Mouse (Mus musculus): ENCODE data around the gene Lrsam1. TPM values are rescaled to one million over a fixed set of nuclear protein-coding genes. Genes with fewer than 3 reads are reported as not detected.

The Lrsam1 gene
- polyA plus RNA-seq, 1 experiment: 6.3 TPM

DNA sequence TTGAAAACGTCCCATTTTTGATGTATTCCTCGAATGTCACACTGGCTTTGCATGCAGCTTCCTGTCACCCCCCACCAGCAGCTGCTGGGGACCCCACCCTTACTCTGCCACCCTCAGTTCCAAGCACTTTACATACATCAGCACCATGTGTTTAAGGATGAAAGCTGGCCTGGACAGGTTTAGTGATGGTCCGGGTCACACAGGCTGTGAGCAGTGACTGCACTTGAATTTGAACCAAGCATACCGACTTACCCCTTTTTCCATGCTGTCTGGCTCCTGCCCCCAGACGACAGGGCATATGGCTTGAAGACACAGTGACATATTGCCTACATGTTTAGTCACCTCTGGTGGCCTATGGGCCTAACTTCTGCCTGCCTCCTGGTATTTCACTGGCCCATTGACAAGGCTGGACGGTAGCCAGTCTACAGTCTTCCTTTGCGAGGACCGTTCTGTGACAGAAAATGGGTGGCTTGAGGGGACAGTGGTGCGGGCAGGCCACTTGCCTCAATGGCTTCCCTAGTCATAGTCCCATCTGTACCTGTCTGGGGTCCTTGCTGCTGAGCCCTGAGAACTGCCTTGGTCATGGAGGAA is 6.7 kb upstream of the Lrsam1 start:
- DNase-seq (ENCODE audit: low read depth, low spot score): no peak
- WGBS: 79% methylated on average over 9 of the region's 9 CpGs

- WGBS: under 1% methylated on average over 55 of the region's 55 CpGs
- no peak for DNase-seq (ENCODE audit: low read depth, low spot score)
These were observed 5.5 kb upstream of the Lrsam1 start for GRCm38 (mm10) chr2:32966689-32967631.

DNA sequence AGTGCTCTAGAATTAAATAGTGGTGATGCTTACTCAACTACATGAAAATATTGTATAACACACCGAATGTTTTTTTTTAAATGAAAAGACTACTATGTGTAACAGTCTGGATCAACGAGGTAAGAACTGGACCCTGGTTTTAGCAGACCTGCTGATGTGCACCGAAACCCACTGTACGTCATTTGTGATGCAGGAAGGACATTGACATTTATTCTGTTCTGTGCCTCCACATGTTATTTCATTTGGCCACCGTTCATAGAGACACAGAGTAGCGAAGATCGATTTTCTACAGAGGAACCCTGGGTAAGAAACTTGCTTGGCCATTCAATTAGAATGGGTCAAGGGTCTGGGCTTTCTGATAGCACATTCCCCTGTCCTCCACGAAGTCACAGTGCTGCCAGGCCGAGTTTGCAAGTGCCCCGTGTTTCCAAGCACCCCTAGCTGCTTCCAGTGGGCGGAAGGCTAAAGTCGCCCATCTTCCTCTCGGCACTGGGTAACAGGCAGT is 4.8 kb upstream of the Lrsam1 start:
- DNase-seq (ENCODE audit: low read depth, low spot score): no peak
- whole genome bisulfite sequencing: 5% methylated on average over 13 of the region's 13 CpGs

- 13% methylated on average over 7 of the region's 7 CpGs for WGBS
- no peak for DNase-seq (ENCODE audit: low read depth, low spot score)
These were observed 4.2 kb upstream of the Lrsam1 start for GRCm38 (mm10) chr2:32965511-32966183.

DNA sequence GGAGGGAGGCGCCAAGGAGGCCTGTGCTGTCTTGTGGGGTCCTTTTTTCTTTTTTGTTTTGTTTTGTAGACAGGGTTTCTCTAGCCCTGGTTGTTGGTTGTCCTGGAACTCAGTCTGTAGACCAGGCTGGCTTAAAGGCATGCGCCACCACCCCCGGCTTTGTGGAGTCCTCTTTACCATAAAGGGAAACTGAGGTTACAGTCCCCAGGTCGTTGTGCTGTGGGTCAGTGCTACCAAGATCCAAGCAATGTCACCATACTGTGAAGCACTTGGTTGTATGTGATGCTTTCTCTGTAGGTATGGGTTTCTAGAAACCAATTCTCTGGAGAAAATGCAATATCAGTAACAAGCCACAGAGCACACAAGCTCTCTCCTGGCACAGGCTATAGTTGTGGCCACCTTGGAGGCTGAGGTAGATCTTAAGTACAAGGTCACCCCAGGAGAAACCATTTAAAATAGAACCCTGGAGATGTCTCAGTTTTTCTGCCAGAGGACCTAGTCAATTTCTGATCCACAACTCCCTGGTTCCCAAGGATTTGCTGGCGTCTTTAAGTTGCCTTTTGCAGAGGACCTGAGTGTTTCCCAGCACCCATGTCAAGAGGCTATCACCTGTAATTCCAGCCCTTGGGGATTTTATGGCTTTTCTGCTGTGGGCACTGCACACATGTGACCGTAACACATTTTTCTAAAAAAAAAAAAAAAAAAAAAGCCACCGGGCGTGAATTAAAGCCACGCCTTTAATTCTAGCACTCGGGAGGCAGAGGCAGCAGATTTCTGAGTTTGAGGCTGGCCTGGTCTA is 3.4 kb upstream of the Lrsam1 start:
- WGBS: 33% methylated on average over 10 of the region's 10 CpGs
- DNase-seq (ENCODE audit: low read depth, low spot score): no peak

- DNase-seq (ENCODE audit: low read depth, low spot score): no peak
- WGBS: 55% methylated on average over 1 of the region's 1 CpGs
These were observed 2.6 kb upstream of the Lrsam1 start for GRCm38 (mm10) chr2:32963981-32964380.

DNA sequence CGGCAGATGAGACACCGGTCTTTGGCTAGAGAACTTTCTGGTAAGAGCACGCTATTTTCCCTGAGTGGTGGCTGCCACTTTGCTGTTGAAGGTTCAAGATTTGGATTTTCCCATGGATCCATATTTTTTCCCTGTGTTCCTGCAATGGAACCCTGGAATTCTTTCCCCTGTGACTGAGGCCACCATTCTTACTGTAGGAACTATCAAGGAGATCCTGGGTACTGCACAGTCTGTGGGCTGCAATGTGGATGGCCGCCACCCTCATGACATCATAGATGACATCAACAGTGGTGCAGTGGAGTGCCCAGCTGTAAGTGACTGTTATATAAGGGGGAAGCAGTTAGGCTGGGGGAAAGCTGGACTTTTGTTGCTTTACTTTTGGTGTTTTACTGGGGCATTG is 2.1 kb upstream of the Lrsam1 start:
- DNase-seq (ENCODE audit: low read depth, low spot score): no peak
- 31% methylated on average over 4 of the region's 4 CpGs for WGBS

GRCm38 (mm10) chr2:32962875-32963220 is 1.4 kb upstream of the Lrsam1 start:
- 7% methylated on average over 9 of the region's 9 CpGs for WGBS
- DNase-seq (ENCODE audit: low read depth, low spot score): no peak

- DNase-seq (ENCODE audit: low read depth, low spot score): no peak
- WGBS: 2% methylated on average over 33 of the region's 33 CpGs
These were observed 854 bp upstream of the Lrsam1 start for GRCm38 (mm10) chr2:32962062-32962874.

- 90% methylated on average over 4 of the region's 4 CpGs for WGBS
- no peak for DNase-seq (ENCODE audit: low read depth, low spot score)
These were observed 1.1 kb downstream of the Lrsam1 start for GRCm38 (mm10) chr2:32960273-32960672.

DNA sequence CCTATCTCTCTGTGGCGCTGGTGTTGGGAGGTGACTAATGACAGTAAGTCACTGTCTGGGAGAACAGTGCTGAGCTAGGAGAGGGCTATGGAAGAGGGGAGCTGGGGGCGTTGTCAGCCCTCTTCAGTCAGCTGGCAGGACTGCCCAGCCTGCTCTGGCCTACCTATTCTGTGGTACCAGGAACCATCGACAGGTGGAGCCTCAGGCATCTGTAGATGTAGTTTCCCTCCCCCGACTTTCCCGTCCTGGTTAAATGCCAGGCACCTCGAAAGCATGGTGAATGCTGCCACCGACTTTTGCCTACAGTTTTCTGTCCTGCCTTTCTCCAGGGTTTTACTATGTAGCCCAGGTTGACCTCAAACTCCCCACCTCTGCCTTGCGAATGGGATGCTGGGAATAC is 4.1 kb downstream of the Lrsam1 start:
- WGBS: 46% methylated on average over 8 of the region's 8 CpGs
- DNase-seq (ENCODE audit: low read depth, low spot score): no peak

GRCm38 (mm10) chr2:32954581-32954980 is 6.8 kb downstream of the Lrsam1 start:
- WGBS: 95% methylated on average over 2 of the region's 2 CpGs
- no peak for DNase-seq (ENCODE audit: low read depth, low spot score)

DNA sequence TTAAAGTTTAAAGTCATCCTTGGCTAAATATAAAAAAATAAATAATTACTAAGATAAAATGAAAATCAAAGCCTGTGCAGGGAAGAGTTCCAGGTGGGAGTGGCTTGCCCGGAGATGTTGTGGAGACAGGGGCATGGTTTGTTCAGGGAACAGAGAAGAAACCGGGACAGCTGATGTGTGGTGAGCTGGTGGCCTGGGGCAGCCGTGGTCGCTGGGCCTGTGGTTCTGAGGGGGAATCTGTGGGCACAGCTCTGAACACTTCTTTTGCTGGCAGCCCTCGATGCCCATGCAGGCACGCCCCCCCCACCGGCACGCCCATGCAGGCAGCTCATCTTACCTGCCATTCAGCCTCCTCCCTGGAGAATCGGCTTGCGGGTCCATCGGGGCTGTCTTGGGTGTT is 14.0 kb downstream of the Lrsam1 start:
- no peak for DNase-seq (ENCODE audit: low read depth, low spot score)
- WGBS: 86% methylated on average over 11 of the region's 11 CpGs

- WGBS: 97% methylated on average over 4 of the region's 4 CpGs
- DNase-seq (ENCODE audit: low read depth, low spot score): no peak
These were observed 20.9 kb downstream of the Lrsam1 start for GRCm38 (mm10) chr2:32940483-32940882.

- WGBS: 78% methylated on average over 5 of the region's 5 CpGs
- DNase-seq (ENCODE audit: low read depth, low spot score): no peak
These were observed 22.0 kb downstream of the Lrsam1 start for GRCm38 (mm10) chr2:32939418-32939817.

DNA sequence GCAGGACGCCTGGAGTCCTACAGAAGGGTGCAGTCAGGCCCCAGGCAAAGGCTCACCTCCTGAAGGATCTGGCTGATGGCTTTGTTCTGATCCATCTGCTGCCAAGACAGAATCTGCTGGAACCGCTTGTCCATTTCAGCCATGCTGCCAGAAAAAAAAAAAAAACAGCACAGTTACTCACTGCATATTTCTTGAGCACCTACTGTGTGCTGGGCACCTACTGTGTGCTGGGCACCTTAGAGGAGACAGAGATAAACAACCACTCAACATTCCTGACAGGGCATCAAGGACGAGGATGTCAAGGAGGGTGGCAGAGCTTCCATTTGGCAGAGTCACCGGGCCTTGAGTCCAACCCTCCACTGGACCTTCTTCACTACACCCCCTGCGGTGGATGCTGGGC is 22.7 kb downstream of the Lrsam1 start:
- 96% methylated on average over 5 of the region's 5 CpGs for WGBS
- no peak for DNase-seq (ENCODE audit: low read depth, low spot score)

DNA sequence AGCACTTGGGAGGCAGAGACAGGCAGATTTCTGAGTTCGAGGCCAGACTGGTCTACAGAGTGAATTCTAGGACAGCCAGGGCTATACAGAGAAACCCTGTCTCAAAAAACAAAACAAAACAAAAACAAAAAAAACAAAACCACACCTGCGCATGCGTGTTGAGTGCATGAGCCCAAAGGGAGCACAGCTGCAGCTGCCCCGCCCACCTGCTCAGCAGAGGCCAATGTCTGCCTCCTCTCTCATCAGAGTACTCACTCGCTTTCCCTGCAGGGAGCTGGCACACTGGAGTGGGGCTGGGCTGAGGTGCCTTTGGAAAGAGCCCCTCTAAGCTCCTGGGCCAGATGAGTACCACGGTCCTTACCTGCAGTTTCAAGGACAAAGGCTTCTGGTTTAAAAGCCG is 29.7 kb downstream of the Lrsam1 start:
- WGBS: 56% methylated on average over 7 of the region's 7 CpGs
- DNase-seq (ENCODE audit: low read depth, low spot score): no peak

GRCm38 (mm10) chr2:32928947-32929829 is 32.2 kb downstream of the Lrsam1 start:
- no peak for DNase-seq (ENCODE audit: low read depth, low spot score)
- 84% methylated on average over 19 of the region's 19 CpGs for WGBS
